Mouse (Mus musculus) left cerebral cortex, adult 8-10 months (tissue): ENCODE measurements at regions not wholly inside any gene's neighbourhood (a gene's known extent, or its start where the extent isn't known, plus 50 kb on each side); places are given as distances from the start of the nearest gene placed in this dataset.
"Not testable (repeated sequence)": the region's sequence is repeated elsewhere in the genome, so short reads cannot be mapped to it uniquely, and the experiment has no call there.

ENCODE experiments used
- DNase-seq, 2 experiments: peaks; one replicate each; pipeline ENCODE4 v3.0.0; 2022; ENCODE audit warnings: low spot score in 2 of 2

DNA sequence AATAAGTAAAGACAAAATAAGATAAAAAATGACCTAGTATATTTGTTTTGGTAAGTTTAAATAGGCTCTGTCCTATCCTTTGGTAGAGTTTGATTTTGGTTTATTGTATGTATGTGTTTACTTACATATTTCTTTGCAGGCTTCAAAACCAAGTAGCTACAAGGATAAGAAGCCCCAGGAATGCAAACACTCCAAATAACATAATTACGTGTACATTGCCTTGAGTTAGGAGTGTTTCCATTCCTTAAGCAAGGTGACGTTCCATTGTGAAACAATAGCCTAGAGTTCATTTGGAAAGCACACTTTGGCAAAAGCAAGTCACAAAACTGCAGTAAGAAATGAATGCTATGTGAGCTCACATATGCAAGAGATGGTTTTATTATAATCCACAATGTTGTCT lies 404.2 kb downstream of the 1190002N15Rik start:
- DNase-seq = no peak

DNA sequence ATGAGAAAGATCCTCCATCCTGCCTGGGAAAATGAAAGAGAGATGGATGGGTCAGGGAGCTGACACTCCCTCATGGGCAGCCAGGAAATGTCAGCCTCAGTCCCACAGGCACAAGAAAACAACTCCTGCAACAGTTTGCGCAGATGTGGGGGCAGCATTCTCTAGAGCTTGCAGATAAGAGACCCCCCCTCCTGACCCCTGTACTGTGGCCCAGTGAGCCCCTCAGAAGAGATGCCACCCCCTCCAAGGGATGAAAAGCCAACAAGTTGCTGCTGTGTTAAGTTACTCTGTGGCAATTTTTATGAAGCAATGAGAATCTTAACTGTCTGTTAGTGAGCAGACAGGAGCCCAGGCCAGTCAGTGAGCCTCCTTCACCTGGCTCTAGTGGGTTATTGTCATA lies 406.5 kb downstream of the 1190002N15Rik start:
- DNase-seq = no peak

DNA sequence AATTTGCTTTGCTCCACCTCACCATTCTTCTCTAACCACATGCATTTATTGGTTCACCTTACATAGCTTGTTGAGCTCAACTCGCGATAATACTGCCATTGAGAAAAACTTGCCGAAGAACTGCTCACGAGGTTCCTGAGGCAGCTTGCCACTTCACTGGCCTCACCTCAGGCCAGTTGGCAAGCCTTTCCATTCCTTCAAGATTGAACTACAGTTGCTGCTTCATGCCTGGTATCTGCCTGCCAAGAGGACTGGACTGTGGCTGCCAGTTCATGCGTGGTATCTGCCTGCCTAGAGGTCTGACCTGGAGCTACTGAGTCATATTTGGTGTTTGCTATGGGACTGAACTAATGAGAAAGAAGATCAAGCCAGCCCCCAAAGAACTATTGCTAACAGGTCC lies 420.9 kb downstream of the 1190002N15Rik start:
- DNase-seq = no peak

DNA sequence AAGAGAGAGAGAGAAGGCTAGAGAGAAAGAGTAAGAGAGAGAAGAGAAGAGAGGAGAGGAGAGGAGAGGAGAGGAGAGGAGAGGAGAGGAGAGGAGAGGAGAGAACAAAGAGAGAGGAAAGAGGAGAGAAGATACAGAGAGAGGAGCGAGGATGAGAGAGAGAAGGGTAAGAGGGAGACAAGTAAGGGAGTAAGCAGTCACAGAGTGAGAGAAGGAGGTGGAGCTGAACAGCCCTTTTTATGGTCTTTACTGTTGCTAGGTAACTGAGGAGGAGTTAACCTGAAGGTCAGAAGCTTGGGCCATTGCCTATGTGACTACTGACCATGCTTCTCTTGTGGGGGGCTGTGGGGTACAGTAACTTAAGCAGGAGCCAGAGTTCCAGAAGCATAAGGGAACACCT lies 430.2 kb downstream of the 1190002N15Rik start:
- not testable (repeated sequence) for DNase-seq

DNA sequence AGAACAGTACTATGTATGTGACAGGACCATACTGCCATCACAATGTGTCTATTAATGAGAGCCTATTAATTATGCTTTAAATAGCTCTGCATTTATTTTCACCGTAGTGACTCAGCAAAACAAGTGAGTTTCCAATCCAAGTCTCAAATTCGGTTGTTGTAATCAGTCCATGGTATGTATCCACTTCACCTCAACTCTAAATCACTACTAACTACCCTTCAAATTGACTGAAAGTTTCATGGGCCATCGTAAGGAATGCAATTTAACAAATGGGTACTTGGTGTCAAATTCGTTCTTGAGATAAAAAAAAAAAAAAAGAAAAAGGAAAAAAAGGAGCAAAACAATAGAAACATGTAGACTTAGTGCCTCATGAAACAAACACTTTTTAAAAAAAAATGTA lies 433.2 kb downstream of the 1190002N15Rik start:
- no peak for DNase-seq

DNA sequence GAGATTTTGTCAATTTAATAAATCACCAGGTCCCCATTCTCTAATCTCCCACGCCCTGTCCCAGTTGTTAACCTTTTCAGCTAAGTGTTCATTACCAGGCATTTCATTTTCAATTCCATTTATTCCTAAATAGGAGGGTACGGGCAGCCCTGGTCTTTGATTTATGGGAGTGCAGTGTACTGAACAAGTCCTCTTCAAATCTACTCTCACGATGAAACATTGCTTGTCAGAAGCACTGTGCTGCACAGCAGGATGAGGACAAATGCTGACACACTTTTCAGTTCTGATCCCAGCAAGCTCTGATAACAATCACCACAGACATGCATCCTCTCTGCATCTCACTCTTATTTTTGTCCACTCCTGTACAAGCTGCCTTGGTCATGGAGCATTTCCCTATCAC lies 435.9 kb downstream of the 1190002N15Rik start:
- DNase-seq = no peak

DNA sequence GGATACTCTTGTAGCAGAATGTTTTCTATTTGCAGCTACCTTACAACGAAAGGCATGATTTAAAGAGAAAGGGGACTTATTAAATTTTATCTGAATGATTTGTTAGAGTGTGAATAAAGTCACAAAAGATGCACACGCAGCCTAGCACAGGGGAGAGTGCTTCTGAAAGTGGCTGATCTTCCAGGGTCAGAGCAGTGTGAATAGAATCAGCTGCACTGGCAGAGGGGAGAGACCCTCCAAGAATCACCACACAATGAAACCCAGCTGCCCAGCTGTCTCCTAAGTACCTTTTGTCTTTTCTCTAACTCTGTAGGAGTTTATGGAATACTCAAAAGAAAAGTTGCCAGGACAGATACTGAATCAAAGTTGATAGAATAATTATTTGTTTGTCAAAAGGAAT lies 443.1 kb downstream of the 1190002N15Rik start:
- no peak for DNase-seq

DNA sequence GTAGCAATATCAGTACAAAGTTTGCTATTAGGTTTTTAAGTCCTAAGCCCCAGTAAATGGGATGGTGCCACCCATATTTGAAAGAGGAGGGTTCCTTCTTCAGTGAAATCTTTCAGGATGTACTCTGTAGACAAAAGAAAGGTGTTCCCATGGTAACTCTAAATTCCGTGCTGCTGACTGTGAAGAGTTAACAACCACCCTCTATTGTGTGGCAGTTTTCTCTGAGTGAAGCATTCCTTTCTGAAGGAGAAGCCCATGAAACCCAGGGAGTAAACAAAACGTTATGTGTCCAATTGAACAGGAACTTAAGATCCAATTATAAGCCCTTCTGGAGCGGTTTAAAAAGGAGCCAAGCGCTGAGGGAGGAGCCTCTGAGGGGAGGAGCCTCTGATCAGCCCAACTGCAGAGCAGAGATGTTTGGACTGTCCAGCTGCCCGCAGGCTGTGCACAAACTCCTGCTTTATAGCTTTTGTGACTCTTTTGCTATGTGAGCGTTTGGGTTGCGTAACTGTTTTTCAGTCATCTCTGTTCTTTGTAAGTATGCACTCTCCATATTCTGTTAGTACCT lies 446.1 kb downstream of the 1190002N15Rik start:
- DNase-seq = no peak

DNA sequence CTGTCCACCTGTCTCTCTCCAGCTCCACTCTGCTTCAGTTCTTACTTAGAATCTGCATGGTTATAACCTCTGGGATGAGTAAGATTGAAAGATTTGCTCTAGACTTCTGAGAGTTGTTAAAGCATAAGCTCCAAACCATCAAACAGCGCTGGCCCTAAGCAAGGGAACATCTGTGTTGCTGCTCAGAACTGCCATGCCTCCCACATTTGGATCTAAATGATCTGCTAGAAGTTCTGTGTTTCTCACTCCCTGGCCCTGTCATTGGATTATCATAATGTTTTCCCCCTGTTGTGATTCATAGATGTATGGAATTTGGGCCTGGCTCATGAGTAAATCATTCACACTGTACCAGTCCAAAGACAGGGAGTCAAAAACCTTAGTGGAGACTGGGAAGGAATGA lies 448.1 kb downstream of the 1190002N15Rik start:
- DNase-seq = no peak

DNA sequence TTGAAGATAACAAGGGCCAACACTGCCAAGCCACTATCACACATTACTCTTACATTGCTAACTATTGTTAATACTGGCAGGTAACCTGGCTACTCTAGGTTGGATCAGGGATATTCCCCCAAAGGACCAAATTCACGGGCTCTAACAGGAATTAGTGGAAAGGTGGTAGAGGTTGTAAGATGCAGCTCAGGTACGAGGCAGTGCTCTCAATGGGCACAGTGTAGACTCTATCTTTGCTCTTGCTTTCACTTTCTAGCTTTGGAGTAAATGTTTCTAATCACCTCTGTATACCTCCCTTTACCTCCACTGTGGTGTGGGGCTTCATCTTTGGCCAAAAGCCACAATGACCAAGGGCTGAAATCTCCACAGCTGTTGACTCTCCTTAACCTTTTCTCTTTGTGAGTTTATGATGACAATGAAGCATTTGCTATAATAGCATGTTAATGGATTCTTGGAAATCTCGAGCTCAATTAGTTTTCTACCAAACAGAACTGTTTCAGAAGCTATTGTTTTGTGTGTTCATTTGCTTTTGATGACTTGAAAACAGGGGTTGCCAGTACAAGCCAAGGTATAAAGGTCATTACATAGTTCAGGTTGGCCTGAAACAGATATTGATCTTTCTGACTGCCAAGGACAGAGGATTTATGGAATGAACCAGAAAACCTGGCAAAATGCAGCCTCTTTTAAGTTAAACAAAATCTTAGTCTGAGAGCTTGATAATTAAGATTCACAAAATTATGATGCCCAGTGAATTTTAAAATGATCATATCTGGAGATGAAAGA lies 454.1 kb downstream of the 1190002N15Rik start:
- DNase-seq = no peak

DNA sequence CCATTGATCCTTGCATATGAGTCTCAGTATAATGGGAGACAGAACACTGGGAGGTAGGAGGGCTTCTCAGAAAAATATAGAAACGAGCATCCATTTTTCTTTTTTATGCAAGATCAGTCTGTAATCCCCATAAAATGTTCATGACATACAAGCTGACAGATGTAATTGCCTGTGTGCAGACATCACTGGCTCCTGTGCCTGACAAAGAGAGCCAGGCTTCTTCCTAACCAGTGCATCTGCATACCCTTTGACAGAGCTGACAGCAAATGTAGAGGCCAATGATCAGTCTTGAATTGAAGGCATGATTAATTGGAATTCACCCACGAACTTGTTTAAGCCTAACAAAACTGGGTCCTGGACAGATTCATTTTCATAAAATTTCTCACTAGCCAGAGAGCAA lies 463.0 kb downstream of the 1190002N15Rik start:
- no peak for DNase-seq

DNA sequence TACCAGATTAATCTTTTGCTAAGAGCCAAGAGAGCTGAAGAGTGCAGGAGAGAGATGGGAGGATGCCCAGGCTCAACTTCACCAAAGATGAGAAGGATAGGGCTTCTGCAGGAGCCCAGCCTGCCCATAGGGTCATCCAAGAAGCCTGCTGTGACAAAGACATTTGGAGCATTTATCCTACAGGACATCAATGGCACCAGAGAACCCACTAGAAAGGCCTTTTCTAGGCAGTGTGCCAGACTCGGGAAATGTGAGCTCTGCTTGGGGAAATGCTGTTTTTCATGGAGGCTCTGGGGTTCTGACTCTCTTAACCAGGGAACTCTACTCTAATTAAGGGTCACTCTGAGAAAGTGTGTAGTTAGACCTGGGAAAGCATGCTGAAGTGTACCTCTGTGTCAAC lies 470.8 kb downstream of the 1190002N15Rik start:
- no peak for DNase-seq

DNA sequence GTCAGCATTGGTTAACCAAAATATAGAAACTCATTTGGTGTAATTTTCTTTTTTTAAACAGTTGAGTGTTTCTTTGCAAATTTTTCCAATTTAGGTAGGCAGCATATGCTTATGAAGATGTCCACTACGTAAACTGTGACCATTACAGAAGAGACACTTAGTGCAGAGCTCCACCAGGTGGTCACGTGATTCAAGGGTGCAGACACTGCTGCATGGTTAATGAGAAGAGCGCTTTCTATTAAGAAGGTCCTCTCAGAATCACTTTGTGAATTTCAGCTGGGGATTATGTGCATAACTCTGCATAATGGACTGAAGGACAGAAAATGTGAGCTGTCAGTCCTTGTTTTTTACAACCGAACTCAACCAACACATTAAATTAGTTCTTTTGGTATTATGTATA lies 484.7 kb downstream of the 1190002N15Rik start:
- DNase-seq = no peak

DNA sequence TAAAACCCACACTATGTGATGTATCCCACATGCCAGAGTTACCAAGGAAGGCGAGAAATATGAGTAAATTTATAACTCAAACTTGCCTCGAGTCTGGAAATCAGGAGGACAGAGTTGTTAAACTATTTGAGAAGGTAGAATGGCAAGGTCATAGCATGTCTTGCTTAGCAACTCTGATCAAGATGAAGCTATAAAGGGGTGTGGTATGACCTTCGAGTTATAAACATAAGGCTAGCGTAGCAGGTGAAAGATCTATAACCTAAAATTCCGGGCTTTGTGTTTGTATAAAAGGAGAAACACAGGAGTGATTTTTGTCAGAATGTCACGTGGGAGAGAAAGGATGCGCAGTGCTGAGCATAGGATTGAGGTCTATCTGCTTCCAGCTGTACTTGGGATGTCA lies 490.0 kb downstream of the 1190002N15Rik start:
- no peak for DNase-seq

DNA sequence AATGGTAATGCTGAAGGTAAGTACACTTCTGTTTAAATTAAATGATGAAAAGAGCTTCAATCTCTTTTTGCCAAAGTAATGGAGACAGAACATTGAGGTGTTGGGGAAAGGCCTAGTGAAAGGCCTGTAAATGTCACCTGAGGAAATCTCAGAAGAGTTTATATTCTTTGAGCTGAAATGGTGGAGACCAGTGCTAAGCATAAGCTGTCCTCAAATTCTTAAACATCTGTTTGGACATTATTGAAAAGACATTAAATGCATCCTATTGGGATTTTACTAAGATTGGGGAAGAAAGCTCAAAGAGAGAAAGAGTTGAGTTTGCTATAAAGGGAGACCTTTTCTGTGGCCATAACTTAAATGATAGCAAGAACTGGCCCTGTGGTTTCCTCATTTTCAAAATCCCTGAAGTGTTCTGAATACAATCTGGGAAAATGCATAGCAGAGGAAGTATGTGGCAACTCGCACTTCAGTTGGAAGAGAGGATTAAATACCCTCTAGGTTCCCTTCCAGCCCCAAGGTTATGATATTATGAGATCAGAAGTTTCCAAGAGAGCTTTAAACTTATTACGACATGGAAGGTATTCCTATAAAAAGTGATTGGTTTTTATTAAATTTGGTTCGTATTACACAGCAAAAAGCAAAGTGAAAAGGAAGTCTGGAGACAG lies 492.3 kb downstream of the 1190002N15Rik start:
- DNase-seq = no peak

DNA sequence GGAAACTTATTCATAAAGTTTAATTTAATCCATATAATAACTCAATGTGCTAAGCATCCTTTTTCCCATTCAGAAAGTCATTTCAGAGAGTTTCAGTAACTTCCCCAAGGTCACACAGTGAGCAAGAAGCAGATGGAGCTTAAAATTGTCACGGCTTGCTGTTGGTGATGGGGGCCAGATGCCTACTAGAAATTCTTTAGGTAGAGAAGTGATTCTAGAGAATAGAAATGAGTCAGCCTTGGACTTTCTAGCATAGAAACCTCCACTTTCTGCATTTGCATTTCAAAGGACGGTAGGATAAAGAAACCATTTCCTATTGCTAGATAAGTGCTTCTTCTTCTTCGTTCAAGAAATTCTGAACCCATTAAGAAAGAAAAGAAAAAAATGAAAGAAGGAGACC lies 514.1 kb downstream of the 1190002N15Rik start:
- DNase-seq = peak in 1 of 2 experiments; percentile 7

DNA sequence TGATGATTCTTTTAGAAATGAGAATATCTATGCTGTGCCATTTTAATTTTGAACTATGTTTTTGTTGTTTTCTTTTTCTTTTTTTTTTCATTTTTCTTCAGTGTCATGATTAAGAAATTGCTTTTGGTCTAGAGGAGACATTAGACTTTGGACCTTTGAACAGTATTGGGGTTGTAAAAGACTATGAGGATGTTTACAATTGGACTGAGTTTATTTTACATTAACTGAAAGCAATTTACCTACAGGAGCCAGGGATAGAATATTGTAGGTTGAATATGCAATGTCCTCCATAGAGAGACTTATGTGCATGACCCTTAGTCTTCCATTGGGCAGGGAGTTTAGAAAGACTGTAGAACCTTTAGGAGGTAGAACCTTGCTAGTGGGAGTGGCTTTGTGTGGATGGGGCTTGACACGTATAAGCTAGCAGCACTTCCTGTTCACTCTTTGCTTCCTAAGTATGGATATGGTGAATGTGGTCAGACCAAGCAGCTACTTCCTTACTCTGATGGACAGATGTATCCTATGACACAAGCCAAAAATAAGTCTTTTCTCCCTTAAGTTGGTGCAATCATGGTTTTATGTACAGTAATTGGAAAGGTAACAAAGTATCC lies 516.5 kb downstream of the 1190002N15Rik start:
- no peak for DNase-seq

DNA sequence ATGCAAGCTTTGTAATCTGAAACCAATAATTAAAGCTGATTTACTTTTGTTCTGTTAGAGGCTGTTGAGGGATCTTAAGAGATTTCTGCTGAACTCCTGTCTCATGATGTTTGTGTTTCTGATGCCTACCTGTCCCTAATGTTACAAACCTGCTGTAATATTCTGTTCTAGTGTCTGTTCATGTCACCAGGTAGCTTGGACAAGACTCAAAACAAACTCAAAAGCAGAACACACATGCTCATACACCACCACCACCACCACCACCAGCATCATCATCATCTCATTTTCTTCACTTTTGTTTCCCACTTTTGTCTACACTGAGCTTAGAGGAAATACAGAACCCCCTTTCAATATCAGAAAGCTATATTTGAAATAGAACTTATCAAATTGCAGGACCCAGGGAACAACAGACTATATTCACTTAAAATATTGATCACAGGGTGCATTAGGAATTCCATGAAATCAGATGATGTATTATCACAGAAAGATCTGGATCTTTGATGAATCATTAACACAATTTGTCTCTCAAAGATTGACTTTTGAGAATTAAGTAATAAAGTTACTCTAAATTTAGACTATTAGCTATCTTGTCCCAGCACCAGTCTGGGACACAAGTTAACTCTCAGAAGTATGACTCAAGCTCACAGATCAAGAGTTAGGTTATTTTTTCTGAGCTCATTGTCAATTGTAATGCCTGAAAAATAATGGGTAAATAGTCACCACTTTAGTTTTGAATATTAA lies 521.0 kb downstream of the 1190002N15Rik start:
- DNase-seq = no peak

DNA sequence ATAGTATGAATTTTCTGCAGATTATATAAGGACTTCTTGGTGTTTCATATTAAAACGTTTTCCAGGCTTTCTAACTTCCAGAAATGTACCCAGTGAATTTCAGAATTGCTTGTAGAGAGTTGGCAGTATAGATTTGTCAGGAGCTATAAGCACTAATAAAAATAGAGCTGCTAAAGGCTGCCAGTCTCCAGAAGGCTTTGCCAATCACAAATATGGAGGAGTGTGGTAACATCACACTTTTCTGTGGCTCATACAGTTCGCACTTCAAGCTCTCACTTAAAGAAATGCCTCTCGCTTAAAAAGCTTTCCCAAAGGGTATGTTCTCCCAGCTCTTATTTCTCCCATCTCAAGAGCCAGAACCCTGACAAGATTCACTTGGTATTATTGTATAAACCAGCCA lies 545.7 kb downstream of the 1190002N15Rik start:
- peak in 1 of 2 experiments; percentile 72 for DNase-seq

DNA sequence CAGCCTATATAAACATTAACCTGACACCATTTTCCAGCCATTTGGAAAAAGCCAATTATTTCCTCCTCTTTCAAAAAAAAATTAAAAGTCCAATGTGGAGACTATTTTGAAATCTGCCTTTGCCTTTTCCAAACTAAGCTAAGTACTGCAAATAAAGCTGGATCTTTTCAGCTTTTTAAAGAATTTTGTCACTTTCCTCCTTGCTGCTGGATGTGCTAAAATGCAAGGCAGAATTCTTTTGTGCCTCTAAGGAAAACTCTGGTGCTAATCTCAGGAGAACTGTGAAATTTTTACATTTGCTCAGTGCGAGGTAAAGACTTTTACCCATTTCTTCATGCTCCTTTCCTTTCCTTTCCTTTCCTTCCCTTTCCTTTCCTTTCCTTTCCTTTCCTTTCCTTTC lies 546.7 kb downstream of the 1190002N15Rik start:
- DNase-seq = no peak

DNA sequence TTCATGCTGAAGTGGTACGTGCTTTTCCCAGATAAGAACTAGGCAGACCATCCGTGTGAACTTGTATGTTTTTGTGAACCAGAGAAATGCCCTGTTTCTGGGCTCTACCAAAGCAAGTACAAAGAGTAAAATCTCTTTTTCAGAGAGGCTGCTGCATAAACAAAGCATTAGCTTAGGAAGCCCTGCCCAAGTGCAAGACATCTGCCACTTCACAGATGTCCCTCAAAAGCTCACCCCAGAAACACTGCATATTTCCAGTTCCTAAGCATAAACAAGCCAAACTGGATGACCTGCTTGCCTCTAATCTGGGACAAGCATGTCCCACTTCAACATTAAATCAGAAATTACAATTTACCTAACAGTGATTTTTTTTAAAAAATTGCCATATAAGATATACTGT lies 556.7 kb downstream of the 1190002N15Rik start:
- DNase-seq = no peak
